Mouse (Mus musculus): ENCODE results near the gene Atg5. TPM values are rescaled to one million over a fixed set of nuclear protein-coding genes. Genes with fewer than 3 reads are reported as not detected.

Gene Atg5
- polyA plus RNA-seq, 1 experiment from 2014 or later = 37.5 TPM

DNA sequence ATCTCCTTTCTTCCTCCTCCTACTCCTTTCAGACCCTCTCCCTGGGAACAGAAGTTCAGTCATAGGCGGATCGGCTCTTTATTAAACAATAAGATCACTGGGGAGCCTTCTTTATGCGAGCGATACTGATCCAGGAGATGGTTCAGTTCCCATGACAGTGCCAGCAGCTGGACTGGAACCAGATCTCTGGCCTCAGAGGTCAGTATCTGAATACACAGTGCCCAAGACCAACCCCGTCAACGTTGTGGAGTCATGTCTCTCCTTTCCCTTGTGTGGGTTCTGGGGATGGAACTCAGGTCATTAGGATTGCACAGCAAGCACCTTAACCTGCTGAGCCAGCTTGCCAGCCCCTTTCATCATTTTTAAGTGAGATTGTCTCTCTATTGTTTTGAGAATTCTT is 70.4 kb downstream of the Atg5 start:
- H3K4me1 ChIP-seq (replicated peaks; ENCODE audit: control insufficient read depth, insufficient read depth) = no peaks in the 10 kb centered on the region
- no peaks in the 10 kb centered on the region for H3K9me3 ChIP-seq (ENCODE audit: control insufficient read depth, low read length)
- ATAC-seq (ENCODE audit: low FRiP score, low TSS enrichment) (no peak), DNase-seq (ENCODE audit: low spot score) (no peak)
- no peak overlapping the region for H3K9ac ChIP-seq (ENCODE audit: low read length)
- H3K36me3 ChIP-seq (ENCODE audit: control insufficient read depth, insufficient read depth, low read length) = no peaks in the 10 kb centered on the region
- no peak overlapping the region for H3K27ac ChIP-seq (replicated peaks)
- TF ChIP-seq EP300 (optimal IDR thresholded peaks at IDR 0.05) (no peak), CTCF (IDR thresholded peaks at IDR 0.05; ENCODE audit: low read depth) (no peak)
- H3K4me2 ChIP-seq (replicated peaks; ENCODE audit: low read depth) = no peak overlapping the region
- 78% methylated on average over 6 of the region's 6 CpGs for WGBS
- H3K27me3 ChIP-seq (ENCODE audit: control insufficient read depth, insufficient read depth, low read length) = no peaks in the 10 kb centered on the region
- no peak overlapping the region for H3K4me3 ChIP-seq (ENCODE audit: low read depth, low read length)

DNA sequence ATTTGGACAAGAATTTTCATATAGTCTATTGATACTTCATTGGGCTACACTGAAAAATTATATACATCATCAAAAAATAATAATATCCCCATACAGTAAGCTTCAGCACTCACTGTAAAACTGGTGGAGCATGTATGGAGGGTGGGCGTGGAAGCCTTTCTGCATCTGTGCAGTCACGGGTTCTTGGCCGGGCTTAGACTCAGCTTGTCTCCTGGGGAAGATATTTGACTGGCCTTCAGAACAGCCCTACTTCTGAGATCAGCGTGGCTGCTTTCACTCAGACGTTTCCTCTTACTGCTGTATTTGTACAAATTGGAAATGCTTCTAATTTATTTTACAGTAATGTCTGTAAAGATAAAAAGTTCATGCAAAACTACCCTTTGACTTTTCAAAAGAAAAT is 71.2 kb downstream of the Atg5 start:
- ATAC-seq (ENCODE audit: low FRiP score, low TSS enrichment) (no peak), DNase-seq (ENCODE audit: low spot score) (no peak)
- no peak overlapping the region for H3K4me3 ChIP-seq (ENCODE audit: low read depth, low read length)
- no peaks in the 10 kb centered on the region for H3K27me3 ChIP-seq (ENCODE audit: control insufficient read depth, insufficient read depth, low read length)
- no peak for TF ChIP-seq CTCF (IDR thresholded peaks at IDR 0.05; ENCODE audit: low read depth)
- 69% methylated on average over 5 of the region's 5 CpGs for WGBS
- H3K36me3 ChIP-seq (ENCODE audit: control insufficient read depth, insufficient read depth, low read length) = no peaks in the 10 kb centered on the region
- no peak overlapping the region for H3K27ac ChIP-seq (replicated peaks)
- H3K4me2 ChIP-seq (replicated peaks; ENCODE audit: low read depth) = no peak overlapping the region
- no peaks in the 10 kb centered on the region for H3K4me1 ChIP-seq (replicated peaks; ENCODE audit: control insufficient read depth, insufficient read depth)
- H3K9me3 ChIP-seq (ENCODE audit: control insufficient read depth, low read length) = no peaks in the 10 kb centered on the region
- H3K9ac ChIP-seq (ENCODE audit: low read length) = no peak overlapping the region

GRCm38 (mm10) chr10:44340928-44341327 is 72.8 kb downstream of the Atg5 start:
- TF ChIP-seq EP300 (optimal IDR thresholded peaks at IDR 0.05) (no peak), CTCF (IDR thresholded peaks at IDR 0.05; ENCODE audit: low read depth) (no peak)
- Histone ChIP-seq H3K4me2 (replicated peaks; ENCODE audit: low read depth) (no peak overlapping the region), H3K9me3 (ENCODE audit: control insufficient read depth, low read length) (no peaks in the 10 kb centered on the region), H3K27me3 (ENCODE audit: control insufficient read depth, insufficient read depth, low read length) (no peaks in the 10 kb centered on the region), H3K4me1 (replicated peaks; ENCODE audit: control insufficient read depth, insufficient read depth) (no peaks in the 10 kb centered on the region), H3K9ac (ENCODE audit: low read length) (no peak overlapping the region), H3K4me3 (ENCODE audit: low read depth, low read length) (no peak overlapping the region), H3K27ac (replicated peaks) (no peak overlapping the region), H3K36me3 (ENCODE audit: control insufficient read depth, insufficient read depth, low read length) (no peaks in the 10 kb centered on the region)
- 90% methylated on average over 4 of the region's 4 CpGs for WGBS
- DNase-seq (ENCODE audit: low spot score) = no peak
- no peak for ATAC-seq (ENCODE audit: low FRiP score, low TSS enrichment)

- ATAC-seq (ENCODE audit: low FRiP score, low TSS enrichment) (no peak), DNase-seq (ENCODE audit: low spot score) (no peak)
- 79% methylated on average over 6 of the region's 6 CpGs for WGBS
- Histone ChIP-seq H3K9me3 (ENCODE audit: control insufficient read depth, low read length) (no peaks in the 10 kb centered on the region), H3K4me2 (replicated peaks; ENCODE audit: low read depth) (no peak overlapping the region), H3K27ac (replicated peaks) (no peak overlapping the region), H3K27me3 (ENCODE audit: control insufficient read depth, insufficient read depth, low read length) (no peaks in the 10 kb centered on the region), H3K9ac (ENCODE audit: low read length) (no peak overlapping the region), H3K4me1 (replicated peaks; ENCODE audit: control insufficient read depth, insufficient read depth) (no peaks in the 10 kb centered on the region), H3K36me3 (ENCODE audit: control insufficient read depth, insufficient read depth, low read length) (no peaks in the 10 kb centered on the region), H3K4me3 (ENCODE audit: low read depth, low read length) (no peak overlapping the region)
- TF ChIP-seq EP300 (optimal IDR thresholded peaks at IDR 0.05) (no peak), CTCF (IDR thresholded peaks at IDR 0.05; ENCODE audit: low read depth) (no peak)
Measured at GRCm38 (mm10) chr10:44341826-44342521, 73.8 kb downstream of the Atg5 start.

- no peaks in the 10 kb centered on the region for H3K4me1 ChIP-seq (replicated peaks; ENCODE audit: control insufficient read depth, insufficient read depth)
- no peaks in the 10 kb centered on the region for H3K27me3 ChIP-seq (ENCODE audit: control insufficient read depth, insufficient read depth, low read length)
- no peak for TF ChIP-seq EP300 (optimal IDR thresholded peaks at IDR 0.05)
- TF ChIP-seq CTCF (IDR thresholded peaks at IDR 0.05; ENCODE audit: low read depth) = no peak
- no peak for DNase-seq (ENCODE audit: low spot score)
- no peak overlapping the region for H3K4me3 ChIP-seq (ENCODE audit: low read depth, low read length)
- no peak for ATAC-seq (ENCODE audit: low FRiP score, low TSS enrichment)
- H3K4me2 ChIP-seq (replicated peaks; ENCODE audit: low read depth) = no peak overlapping the region
- H3K9ac ChIP-seq (ENCODE audit: low read length) = no peak overlapping the region
- no peaks in the 10 kb centered on the region for H3K36me3 ChIP-seq (ENCODE audit: control insufficient read depth, insufficient read depth, low read length)
- no peaks in the 10 kb centered on the region for H3K9me3 ChIP-seq (ENCODE audit: control insufficient read depth, low read length)
- WGBS = 84% methylated on average over 3 of the region's 3 CpGs
- H3K27ac ChIP-seq (replicated peaks) = no peak overlapping the region
Measured at GRCm38 (mm10) chr10:44343351-44343750, 75.2 kb downstream of the Atg5 start.

- Histone ChIP-seq H3K27me3 (ENCODE audit: control insufficient read depth, insufficient read depth, low read length) (no peaks in the 10 kb centered on the region), H3K9me3 (ENCODE audit: control insufficient read depth, low read length) (no peaks in the 10 kb centered on the region), H3K36me3 (ENCODE audit: control insufficient read depth, insufficient read depth, low read length) (no peaks in the 10 kb centered on the region), H3K4me2 (replicated peaks; ENCODE audit: low read depth) (no peak overlapping the region), H3K4me3 (ENCODE audit: low read depth, low read length) (no peak overlapping the region), H3K9ac (ENCODE audit: low read length) (no peak overlapping the region), H3K27ac (replicated peaks) (no peak overlapping the region), H3K4me1 (replicated peaks; ENCODE audit: control insufficient read depth, insufficient read depth) (no peaks in the 10 kb centered on the region)
- WGBS = 79% methylated on average over 10 of the region's 10 CpGs
- TF ChIP-seq CTCF (IDR thresholded peaks at IDR 0.05; ENCODE audit: low read depth) (no peak), EP300 (optimal IDR thresholded peaks at IDR 0.05) (no peak)
- DNase-seq (ENCODE audit: low spot score) = no peak
- ATAC-seq (ENCODE audit: low FRiP score, low TSS enrichment) = no peak
Measured at GRCm38 (mm10) chr10:44347549-44348172, 79.5 kb downstream of the Atg5 start.
